Mouse (Mus musculus): ENCODE results near the gene Dst.
A peak's percentile ranks its signal among the peaks of the same experiment; 100 is the strongest.

The Dst gene

GRCm38 (mm10) chr1:33931791-33932190, 23.8 kb downstream of the Dst start:
- DNase-seq (ENCODE audit: low spot score): no peak

- no peak for DNase-seq (ENCODE audit: low spot score)
Observed at GRCm38 (mm10) chr1:33932196-33932595, 24.2 kb downstream of the Dst start.

GRCm38 (mm10) chr1:33932845-33933499, 24.9 kb downstream of the Dst start:
- no peak for DNase-seq (ENCODE audit: low spot score)

DNA sequence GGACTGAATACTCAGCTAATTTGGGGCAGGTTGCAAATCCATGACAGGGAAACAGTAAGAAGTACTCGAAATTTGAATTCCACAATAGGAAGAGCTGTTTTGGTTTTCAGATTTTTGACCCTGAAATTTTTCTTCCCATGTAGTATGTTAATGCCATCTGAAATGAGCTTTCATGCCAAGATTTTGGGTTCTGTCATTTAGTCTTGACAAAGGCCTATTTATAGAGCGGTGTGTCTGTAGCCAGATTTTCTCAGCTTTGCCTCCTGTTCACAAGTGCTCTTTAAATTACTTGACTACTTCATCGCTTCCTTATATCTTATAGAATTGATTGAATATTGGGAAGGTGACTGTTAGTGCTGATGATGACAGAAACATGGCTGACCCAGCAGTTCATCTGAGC, 27.9 kb downstream of the Dst start:
- DNase-seq (ENCODE audit: low spot score): no peak

DNA sequence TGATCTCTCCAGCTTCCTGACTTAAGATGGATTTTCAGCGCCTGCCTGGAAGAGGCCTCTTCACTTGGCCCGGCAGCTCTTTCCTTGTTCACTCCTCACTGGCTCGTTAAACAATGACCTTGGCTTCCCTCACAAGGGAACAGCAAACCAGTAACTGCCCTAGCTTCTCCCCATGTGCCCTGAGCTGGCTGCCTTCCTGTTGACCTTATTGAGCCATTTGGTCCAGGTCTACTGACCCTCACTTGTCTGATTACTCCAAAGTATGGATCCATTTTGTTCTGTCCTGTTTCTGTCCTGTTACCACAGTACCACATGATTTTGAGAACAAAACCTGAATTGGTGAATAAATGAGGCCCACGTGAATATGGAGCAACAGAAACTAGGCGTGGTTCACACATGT, 31.8 kb downstream of the Dst start:
- DNase-seq (ENCODE audit: low spot score): no peak

DNA sequence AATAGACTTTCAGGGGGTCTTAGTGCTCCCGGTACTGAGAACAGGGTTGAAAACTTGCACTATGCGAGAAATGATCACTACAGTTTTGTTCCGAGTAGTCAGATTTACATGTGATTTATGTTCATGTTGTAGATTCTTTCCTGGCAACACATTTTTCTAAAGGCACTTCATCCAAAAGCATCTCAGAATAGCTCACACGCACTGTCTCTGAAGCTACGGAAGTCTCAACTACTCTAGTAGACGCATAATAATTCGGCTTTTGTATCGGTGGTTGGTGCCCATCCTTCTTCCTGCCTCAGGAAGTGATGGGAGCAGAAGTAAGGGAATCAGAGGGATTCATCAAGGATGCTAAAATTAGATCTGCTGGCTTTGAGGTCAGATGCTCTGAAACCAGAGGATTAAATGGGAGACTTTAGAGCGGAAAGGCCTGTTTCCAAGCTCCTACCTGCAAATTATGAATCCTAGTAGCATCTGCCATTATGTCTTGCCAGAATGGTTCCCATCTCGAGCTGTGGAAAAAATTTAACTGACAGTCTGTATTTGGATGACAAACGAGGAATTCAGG, 32.4 kb downstream of the Dst start:
- DNase-seq (ENCODE audit: low spot score): no peak

GRCm38 (mm10) chr1:33942638-33943037, 34.6 kb downstream of the Dst start:
- DNase-seq (ENCODE audit: low spot score): no peak

DNA sequence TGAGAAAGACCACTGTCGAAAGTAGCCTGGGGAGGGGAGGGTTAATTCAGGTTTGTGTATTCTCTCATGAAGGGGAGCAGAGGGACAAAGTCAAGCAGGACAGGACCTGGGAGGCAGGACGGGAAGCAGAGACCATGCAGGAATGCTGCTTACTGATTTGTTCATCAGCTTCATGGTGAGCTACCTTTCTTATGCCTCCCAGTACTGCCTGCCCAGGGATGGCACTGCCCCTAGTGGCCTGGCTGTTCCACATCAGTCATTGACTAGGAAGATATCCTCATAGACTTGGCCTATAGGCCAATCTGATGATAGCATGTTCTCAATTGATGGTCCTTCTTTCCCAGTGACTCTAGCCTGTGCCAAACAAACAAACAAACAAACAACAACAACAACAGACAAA, 35.9 kb downstream of the Dst start:
- no peak for DNase-seq (ENCODE audit: low spot score)

DNA sequence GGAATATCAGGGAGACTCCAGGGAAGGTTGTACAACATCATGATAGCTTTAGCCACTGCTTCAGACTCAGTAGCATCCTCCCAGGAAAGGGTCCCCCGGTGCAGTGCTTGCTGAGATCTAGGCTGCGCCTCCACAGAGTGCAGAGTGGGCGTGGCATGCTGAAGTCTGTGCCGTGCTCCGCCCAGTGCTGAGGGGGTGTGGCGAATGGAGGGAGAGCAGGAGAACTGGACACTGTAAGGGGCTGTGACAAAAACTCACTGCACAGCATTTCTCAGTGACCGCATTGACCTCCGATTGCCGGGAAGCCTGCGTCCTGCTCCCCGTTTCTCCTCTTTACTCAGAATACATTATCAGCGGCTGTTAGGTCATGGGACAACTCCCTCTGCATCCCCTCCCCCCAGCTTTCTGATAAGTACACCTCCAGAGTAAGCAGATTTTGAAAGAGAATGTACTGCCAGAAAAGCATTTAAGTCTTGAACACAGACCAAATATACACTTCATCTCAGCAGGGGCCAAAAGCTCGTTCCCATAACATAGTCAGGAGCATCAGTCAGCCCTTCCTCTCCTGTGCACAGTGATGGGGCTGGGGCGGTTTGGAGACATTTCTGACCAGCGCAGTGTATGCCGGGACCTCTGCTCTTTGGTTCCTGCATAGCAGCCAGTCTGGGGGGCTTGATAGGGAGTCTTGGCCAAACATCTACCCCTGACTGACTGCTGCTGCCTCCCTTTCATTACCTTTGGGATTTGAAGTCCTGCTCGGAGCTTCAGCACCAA, 37.1 kb downstream of the Dst start:
- peak; percentile 54 for DNase-seq (ENCODE audit: low spot score)

GRCm38 (mm10) chr1:33945756-33946155, 37.7 kb downstream of the Dst start:
- DNase-seq (ENCODE audit: low spot score): no peak

- no peak for DNase-seq (ENCODE audit: low spot score)
Observed at GRCm38 (mm10) chr1:33946601-33947395, 38.8 kb downstream of the Dst start.

GRCm38 (mm10) chr1:33947838-33948237, 39.8 kb downstream of the Dst start:
- DNase-seq (ENCODE audit: low spot score): peak; percentile 10

DNA sequence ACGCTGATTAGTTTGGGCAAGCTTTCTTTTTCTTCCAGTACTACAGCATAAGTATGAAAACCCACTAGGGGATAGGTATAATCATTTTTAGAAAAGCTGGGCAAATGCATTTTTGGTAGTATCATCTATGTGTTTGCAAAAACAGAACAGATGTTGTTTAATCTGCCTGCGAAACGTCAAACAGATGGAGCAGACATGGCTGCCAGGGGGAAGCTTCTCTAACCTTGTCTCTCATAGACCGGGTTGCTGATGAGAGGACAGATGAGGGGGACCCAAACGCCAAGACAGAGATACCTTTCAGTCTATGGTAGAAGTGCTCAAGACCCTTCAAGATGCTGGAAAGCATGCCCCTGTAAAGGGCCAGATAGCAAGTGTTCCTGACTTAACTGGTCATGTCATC, 40.5 kb downstream of the Dst start:
- no peak for DNase-seq (ENCODE audit: low spot score)

DNA sequence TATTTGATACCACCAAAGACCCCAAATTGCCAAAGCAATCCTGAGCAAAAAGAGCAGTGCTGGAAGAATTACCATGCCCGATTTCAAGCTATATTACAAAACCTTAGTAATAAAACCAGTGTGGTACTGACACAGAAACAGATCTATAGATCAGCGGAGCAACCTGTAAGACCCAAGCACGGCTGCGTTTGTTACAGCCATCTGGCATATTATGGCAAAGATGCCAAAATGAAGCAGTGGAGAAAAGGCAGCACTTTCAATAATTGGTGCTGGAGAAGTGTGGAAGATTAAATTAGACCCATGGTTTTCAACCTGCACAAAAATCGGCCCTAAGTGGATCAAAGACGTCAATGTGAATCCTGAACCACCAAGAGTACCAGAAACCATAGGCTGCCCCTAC, 47.6 kb downstream of the Dst start:
- no peak for DNase-seq (ENCODE audit: low spot score)

DNA sequence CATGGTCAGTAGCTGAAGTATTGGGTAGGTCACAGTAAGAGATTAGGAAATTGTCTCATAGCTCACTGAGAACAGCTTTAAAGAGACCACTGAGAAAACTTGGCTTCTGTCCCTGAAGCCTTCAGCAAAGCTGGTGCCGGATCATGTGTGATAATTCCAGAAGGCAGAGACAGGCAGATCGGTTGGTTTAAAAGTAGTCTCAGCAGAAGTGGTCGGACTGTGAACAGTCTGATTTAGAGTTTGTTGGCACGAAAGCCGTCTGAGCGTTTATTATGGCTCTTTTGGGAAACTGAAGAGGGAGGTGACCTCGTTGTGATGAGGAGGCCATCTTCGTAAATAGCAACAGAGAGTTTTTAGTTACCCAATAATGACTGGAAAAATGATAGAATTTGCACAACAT, 52.4 kb downstream of the Dst start:
- no peak for DNase-seq (ENCODE audit: low spot score)

- DNase-seq (ENCODE audit: low spot score): peak; percentile 44
Observed at GRCm38 (mm10) chr1:33964643-33965042, 56.6 kb downstream of the Dst start.

GRCm38 (mm10) chr1:33965824-33966223, 57.8 kb downstream of the Dst start:
- no peak for DNase-seq (ENCODE audit: low spot score)

GRCm38 (mm10) chr1:33966328-33966727, 58.3 kb downstream of the Dst start:
- peak; percentile 13 for DNase-seq (ENCODE audit: low spot score)

GRCm38 (mm10) chr1:33967206-33967605, 59.2 kb downstream of the Dst start:
- DNase-seq (ENCODE audit: low spot score): no peak

DNA sequence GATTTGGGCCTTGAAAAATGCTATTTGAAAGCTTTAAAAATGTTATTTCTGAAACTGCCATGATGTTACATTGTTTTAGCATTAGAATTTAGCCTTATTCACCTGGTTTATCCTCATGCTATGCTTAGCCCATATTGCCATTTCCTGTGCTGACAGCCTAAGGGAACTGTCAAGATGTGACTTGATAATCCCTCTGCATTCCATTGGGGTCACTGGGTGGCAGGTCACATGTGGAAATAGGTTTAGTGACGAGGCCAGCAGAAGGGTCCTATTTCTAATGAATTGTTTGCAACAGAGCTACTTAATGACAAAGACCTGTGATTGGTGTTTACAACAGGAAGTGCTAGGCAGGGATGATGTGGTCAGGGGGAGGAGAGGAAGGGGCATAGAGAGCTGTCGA, 61.9 kb downstream of the Dst start:
- DNase-seq (ENCODE audit: low spot score): no peak

- DNase-seq (ENCODE audit: low spot score): no peak
Observed at GRCm38 (mm10) chr1:33974401-33974800, 66.4 kb downstream of the Dst start.

GRCm38 (mm10) chr1:33975333-33975732, 67.3 kb downstream of the Dst start:
- DNase-seq (ENCODE audit: low spot score): no peak

DNA sequence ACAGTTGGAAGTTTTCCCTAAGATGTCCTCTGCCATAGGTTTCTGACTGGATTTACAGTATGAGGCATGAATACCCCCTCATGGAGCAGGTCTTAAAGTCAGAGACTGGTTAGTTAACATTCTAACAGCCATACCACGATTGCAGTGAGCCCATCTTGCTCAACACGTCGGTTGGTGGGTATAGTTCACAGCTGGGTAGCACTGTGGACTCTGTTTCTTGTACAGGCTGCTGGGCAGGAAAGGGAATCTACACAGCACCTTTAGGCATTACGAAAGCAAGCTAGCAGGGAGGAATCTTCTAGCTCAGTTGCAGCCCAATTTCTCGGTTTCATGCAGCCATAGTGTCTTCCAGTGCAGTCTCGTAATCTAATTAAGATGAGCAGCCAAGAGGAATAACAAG, 69.8 kb downstream of the Dst start:
- DNase-seq (ENCODE audit: low spot score): no peak

All from urinary bladder, postnatal 14 days (tissue).